Mouse (Mus musculus) fibroblast of lung, adult 2 months (primary cell): ENCODE results near the gene Spata13.

Source experiments
- DNase-seq: peaks from one replicate; pipeline ENCODE4 v3.0.0-alpha.2; 2011; ENCODE audit warnings: low read depth

Gene Spata13

DNA sequence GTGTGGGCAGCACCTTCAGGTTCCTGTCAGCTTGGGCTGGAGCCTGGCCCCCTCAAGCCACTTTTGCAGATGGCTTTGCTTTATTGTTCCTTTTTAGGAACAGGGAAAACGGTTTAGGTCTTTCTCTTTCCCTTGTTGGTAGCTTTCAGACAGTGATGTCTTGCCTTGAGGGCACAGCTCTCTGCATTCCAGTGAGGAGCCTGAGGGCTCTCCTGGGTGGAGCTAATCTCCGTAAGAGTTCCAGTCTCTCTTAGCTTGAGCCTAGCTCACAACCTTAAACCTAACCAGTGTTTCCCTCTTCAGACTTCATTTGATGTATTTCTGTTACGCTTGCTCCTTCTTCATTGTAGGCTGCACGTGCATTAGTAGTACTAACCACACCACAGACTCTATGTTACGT is 81.9 kb downstream of the Spata13 start:
- DNase-seq = no peak

DNA sequence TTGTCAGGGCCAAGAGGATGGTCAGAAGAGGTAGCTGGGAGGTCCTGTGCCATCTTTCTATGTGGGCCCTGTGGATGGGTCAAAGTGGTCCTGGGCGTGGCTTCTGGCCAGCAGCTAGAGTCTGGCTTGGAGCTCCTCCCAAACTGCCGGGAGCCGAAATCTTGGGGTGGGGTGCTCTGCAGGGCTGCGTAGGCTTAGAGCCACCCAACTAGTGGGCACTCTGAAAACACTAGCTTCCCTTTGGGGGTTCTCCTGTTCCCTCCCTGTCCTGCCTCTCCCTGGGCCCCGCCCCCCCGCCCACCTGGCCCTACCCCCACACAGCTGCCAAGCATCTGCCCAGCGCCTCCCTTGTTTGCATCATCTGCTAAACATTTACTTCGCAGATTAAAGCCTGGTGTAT is 87.5 kb downstream of the Spata13 start:
- DNase-seq = no peak

DNA sequence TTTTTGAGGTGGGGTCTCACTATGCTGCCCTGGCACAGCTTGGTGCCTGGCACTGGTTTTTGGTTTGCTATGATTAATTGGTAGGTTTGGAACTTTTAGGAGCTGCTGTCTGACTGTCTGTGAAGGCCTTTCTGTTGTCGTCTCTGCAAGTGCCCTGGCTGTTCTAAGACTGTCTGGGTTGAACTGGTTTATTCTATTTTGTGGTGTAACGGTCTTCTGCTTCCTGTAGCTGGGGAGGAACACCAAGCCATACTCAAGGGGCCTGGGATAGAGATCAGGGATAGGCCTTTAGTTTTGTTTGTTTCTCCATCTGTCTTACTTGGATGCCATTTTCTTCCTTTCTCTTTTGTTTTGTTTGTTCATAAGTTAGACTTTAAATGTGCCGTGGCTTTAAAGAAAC is 88.1 kb downstream of the Spata13 start:
- DNase-seq = no peak

DNA sequence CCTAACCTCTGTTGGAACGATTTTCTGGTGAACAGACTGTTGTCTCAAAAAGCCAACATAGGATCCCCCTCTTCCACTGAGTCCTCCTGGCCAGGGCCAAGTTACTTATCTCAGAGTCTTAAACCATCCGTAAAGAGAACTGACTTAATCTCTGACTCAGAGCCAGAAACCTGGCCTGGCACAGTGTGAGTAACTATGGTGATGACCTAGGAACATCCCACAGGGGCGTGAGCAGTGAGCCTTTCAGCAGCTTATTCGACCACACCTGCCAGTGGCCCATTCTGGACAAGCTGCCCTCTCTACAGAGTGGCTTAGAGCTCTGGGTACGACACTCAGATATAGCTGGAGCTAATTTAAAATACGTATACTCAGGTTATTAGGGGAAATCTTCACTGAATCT is 92.3 kb downstream of the Spata13 start:
- DNase-seq = no peak

DNA sequence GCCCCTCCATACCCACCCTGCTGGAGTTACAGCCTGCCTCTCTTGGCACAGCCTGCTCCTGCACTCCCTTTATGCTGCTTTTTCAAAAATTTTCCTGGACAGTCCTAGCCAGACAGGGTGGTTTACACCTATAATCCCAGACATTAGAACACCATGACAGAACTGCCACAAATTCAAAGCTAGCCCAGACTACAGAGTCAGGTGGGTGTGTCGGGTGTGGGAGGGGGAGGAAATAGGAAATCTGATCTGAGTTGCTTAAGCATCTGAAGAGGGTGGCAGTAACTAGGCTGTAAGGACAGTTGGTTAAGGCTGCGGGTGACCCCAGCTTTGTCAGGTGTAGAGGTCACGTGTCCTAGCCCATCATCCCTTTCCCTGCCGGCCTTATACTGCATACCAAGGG is 93.3 kb downstream of the Spata13 start:
- no peak for DNase-seq

DNA sequence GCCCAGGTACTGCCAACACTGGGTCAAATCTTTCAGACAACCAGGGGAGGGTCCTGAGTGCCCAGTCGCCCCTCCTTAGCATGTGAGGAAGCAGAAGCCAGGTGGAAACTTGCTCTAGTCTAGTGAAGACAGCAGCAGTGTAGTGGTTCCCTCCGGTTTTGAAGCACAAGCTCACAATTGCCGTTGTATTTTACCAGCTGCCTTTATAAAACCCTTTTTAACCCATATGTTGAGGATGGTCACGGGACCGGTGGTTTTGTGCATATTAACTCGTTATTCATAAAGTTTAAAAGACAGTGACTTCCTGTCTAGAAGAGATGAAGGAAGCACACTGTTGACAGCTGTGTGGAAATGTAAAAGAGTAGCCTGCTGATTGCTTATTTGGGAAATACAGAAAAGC is 98.3 kb downstream of the Spata13 start:
- no peak for DNase-seq

DNA sequence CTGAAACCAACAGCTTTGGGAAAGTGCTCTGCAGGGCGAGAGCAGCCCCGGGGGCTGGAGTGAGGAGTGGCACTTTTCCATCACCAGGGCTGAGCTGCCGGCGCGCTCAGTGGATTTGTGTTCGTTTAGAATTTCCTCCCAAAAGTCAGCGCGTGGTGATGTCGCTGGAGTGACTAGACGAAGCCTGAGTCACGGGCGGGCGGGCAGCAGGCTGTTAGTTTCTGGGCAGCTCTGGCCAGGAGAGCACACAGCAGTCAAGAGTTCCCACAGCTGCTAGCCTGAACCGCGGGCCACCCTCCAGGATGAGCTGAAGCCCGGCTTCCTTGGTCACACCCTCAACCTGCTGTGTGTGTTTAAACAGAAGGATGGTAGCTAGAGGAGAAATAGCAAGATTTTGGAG is 99.0 kb downstream of the Spata13 start:
- peak; percentile 93 for DNase-seq

DNA sequence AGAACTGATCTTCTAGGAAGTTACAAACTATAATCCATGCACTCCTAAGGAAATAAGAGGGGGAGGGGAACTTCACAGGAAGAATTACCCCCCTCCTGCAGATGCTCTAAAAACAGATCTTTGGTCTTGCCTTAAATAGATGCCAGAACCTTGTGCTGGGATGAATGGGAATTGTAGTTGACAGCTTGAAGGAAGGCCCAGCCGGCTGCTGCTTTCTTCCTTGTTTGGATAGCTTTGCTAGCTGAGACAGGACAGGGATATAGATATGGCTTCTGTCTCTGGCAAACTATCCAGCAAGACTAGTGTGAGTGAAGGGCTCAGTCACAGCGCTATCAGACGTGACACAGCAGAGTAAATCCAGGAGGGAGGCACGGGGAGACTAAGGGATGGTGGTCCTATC is 99.9 kb downstream of the Spata13 start:
- no peak for DNase-seq

DNA sequence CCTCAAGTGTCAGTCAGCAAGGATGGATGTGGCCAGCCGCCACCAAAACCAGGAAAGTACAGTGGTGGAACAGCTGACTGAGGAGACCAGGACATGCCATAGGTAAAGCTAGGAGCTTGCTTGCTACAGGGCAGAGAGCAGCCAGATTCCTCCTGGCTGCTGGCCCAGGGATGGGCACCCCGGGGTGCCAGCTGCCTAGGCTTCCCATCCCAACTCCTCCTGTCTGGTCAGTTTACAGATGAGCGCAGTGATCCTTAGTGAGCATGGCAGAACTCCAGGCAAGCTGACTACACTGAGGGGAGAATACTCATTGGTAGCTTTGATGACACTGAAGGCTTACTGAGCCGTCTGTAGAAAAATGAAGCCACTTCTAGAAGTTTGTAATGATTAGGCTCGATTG is 101.4 kb downstream of the Spata13 start:
- no peak for DNase-seq

DNA sequence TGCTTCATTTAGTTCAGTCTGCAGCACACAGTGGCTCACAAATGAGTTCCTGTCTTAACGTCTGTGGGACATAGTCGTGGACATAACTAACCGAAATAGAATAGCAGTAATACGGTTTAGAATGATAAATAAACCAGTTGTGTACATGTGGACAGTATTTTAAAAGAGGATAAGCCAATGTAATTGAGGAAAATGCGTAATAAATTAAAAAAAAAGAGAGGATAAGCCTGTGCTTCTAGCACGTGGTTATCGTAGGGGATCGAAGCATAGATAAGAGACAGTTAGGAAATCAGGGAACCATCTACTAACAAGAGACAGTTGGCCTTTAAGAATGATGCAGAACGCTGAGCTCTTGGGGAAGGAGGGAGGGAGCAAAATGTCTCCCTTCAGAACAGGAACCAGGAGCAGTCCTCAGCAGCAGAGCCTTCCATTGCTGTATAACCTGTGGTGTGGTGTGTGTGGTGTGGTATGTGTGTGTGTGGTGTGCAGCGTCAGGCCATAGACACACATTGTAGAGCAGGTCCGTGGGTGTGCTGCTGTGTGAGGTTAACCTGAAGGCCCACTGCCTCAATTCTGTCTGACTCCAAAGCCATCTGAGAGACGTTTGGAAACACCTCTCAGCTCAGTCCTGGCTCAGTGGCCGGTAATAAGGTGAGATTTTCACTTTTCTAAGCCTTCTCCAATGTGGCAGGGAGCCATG is 102.2 kb downstream of the Spata13 start:
- no peak for DNase-seq

DNA sequence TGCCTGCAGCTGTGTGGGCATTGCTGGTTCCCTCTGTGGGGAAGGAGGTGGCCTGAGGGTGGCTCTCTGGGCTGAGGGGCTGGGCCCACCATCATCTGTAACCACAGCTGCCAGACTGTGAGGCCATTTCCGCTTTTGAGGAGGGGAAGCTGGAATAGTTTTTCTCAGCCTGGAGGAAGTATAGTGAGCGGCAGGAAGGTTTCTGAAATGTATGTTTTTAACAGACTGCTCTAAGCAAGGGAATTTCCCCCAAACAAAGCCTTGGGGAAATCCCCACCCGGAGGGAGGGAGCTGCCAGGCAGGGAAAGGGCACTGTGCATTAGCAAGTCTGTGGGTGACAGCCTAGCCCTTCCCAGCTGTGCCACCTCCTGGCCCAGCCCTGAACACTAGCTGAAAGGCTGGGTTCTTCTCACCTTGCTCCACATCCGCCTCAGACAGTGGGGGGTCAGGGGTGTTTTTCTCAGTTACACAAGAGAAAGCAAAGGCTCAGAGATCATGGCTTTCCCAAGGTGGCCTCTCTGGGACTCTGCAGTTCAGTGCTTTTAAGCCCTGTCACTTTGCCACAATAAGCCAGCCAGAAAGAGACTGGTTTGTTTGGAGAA is 102.9 kb downstream of the Spata13 start:
- DNase-seq = no peak

DNA sequence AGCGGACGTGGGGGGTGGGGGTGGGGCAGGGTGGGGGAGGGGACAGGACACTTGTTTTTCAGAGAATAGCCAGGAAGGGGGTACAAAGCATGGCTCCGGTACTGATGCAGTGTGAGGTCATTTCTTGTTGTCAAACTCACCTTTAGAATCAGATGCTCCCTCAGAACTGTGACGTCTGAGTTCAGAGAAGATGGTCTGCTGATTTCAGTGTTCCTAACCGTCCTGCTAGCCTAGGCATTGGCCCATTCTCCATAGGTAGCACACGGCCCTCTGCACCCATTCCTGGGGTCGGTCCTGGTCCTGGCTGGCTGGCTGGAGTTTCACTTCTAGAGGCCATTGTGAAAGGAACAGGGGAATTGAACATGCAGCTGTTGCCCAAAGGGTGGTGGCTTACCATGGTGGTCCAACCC is 103.4 kb downstream of the Spata13 start:
- DNase-seq = no peak

DNA sequence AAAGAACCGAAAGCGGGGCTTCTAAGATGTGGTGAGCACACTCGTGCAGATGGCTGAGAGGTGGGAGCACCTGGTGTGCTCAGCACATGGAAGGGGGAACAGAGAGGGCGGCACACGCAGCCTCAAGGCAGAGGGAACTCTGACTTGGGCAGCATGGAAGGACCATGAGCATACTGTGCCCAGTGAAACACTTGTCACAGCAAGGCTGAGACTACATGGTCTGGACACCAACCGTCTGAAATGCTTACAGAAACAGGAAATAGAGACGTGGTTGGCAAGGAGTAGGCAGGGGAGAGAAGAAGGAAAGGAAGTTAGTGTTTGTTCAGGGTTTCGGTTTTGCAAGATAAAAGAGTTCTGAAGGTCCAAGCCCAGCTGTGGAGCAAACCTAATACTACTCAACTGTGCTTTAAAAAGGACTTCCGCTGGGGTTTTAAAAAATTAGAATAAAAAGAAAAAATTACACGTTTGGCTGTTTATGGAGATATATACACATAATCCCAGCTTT is 104.7 kb downstream of the Spata13 start:
- DNase-seq = no peak

DNA sequence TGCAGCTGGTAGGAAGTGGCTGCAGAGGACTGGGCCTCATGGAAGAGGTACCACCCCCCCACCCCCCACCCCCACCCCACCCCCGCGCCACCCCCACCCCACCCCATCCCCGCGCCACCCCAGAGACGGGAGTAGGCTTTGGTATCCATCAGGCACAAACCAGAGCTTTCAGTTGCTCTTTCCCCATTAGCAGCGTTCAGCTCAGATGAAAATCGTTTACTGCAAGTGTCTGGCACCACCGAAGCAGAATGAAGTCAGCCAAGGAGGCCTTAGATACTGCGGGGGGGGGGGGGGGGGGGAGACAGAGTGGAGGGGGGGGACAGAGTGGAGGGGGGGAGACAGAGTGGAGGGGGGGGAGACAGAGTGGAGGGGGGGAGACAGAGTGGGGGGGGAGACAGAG is 105.4 kb downstream of the Spata13 start:
- DNase-seq = no peak

DNA sequence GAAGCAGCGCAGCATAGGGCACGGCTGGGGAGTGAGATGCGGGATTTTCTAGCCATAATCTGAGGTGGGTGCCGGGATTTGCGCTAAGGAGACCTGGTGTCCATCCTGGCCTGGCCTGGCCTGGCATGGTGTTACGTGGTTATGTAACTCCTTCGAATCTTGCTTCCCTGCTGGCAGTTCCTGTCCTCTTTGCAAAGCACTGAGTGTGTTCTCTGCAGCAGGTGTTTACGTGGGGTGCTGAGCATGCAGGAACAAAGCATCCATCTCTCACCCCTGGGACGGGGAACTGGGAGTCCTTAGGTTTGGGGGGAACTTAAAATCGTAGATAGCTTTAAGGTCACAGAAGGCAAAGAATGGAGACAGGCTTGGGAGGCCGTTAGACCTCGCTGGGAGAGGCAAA is 105.8 kb downstream of the Spata13 start:
- DNase-seq = no peak

DNA sequence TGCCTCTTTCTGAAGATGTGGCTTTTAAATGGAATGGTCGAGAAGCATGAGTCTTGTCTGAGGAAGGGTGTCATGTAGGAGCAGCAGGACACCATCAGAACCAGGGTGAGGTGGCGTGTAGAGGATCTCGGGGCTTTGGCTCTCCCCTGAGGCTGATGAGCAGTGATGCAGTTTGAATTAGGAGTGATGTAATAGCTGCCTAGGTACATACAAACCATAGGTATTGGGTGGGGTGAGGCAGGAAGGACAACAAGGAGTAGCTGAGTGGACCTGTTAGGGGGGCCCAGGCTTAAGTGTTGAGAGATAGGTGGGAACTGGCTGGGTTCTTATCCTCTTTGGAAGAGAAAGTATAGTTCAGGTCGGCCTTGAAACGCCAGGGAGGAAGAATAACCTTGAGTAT is 106.7 kb downstream of the Spata13 start:
- DNase-seq = no peak

DNA sequence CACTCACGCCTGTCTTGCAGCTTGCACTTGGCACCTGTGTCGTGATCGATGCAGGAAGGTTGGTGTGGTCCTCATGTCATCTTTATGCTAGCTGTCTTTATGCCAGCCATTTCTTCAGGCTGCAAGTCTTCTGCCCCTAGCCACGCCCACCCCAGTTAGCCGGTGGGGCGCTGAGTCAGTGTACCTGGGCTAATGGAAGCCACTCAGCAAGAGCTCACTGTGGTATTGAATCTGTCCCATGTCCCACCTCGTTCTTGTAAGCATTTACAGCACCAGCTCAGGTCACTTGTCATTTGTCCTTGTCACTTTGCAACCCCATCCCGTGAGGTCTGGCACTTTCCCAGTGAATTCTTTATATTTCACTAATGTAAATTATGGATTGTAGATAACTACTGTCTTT is 107.2 kb downstream of the Spata13 start:
- no peak for DNase-seq

DNA sequence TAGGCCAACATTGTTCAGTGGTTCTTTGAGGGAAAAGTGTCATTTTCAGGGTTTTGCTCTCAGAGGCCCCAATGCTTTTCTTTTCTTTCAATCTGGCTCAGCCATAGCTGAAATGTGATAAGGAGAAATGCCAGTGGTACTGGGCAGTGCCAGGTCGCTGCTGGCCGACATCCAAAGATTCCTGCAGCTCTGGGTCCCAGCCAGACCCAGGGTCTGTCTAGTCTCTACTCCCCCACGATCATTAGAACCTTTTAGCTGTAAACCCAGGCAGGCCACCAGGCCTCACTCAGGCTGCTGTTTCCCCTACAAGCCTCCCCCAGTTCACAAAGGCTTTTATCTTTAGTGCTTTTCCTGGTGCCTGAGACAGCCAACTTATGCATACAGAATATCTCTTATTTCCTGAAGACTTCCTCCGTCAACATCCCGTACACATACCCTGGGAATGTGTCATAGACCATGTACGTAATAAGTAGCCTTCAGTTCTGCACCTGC is 107.7 kb downstream of the Spata13 start:
- DNase-seq = peak; percentile 63

DNA sequence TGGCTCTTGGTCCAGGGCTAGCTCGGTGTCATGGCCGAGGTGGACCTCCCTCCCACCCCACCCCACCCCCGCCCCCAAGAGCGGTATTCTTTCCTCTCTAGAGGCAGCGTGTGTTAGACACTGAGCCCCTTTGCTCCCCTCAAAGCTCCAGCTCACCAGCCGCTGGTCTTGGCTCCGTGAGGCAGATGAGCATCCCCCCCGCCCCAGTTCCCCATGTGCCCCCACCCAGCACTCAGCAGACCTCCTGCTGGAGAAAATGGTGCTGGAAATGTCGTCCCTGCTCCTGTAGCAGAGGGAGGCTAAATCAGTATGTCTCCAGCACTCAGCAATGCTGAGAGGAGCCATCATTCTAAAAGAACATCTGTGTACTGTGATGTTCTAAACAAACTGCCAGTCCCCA is 109.9 kb downstream of the Spata13 start:
- DNase-seq = no peak

DNA sequence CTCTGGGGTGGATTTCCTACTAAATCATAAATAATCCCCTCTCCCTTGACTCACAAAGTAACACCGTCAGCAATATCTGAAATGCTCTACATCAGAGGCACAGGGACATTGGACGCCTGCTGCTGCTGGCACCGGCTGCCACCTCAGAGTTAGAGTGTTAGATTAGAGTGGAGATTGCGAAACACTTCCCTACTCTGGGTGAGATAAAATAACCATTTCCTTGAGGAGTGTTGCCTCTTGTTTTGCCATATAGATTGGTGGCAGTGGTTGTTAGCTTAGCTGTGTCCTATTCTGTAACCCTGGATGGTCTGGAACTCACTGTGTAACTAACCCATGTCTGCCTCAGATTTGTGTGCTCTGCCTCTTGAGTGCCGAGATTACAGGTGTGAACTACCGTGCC is 111.4 kb downstream of the Spata13 start:
- DNase-seq = no peak

DNA sequence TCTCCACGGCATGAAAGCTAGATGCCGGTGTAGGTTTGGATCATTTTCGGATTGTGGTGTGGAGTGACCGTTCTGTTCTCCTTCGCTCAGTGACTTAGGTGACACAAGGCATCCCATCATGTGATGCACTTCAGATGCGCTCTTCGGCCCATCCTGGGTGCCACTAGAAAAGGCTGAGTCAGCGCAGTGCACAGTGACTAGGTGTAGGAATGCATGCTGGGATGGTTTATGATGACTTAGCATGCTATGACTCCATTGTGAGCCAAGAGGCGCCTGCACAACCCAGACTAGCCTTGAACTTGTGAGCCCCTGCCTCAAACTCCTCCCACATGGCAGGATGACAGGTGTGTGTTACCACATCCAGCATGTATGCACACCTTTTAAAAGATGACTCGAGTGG is 112.3 kb downstream of the Spata13 start:
- no peak for DNase-seq

DNA sequence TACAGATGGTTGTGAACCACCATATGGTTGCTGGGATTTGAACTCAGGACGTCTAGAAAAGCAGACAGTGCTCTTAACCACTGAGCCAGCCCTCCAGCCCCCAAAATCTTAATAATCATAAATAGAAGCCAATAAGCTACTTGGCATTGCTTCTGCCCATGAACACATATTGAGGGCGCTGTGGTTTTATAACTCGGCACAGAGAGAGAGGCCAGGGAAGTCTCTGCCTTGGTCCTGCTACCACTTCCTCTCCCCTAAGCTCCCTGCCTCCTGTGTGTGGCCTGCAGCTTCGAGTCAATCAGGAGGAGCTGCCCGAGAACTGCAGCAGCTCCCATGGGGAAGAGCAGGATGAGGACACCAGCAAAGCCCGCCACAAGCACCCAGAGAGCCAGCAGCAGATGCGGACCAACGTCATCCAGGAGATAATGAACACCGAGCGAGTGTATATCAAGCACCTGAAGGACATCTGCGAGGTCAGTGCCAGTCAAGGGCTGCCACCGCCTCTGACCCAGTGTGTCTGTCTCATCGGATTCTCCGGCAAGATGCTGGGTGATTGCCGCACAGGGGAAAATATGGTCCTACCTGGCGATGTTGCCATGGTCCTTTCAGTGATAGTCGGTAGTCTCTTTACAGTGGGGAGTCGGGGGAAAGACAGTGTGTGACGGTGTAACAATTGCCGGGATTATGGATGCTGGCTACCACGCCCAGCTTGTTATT is 113.5 kb downstream of the Spata13 start:
- no peak for DNase-seq

DNA sequence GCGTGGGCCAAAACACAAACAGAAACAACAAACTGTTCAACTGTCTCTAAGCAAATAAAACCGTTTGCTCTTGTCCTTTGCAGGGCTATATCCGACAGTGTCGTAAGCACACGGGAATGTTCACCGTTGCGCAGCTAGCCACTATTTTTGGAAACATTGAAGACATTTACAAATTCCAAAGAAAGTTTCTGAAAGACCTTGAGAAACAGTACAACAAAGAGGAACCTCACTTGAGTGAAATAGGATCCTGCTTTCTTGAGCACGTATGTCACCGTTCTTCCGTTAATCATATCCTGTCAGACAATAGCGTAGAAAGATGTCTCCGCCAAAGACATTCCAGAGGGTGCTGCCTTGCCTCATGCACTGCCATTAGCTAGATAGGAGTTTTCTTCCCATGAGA is 116.1 kb downstream of the Spata13 start:
- DNase-seq = no peak
